Mouse (Mus musculus) liver, embryonic 12.5 days (tissue): ENCODE results near the gene Usp49. TPM values are rescaled to one million over a fixed set of nuclear protein-coding genes. Genes with fewer than 3 reads are reported as not detected.

Experiments used
- ATAC-seq: fragments of 200-750 bp; cut with Nextera tagmentation; 2 replicates; pipeline ENCODE4 v1.8.0; 2017; ENCODE audit warnings: moderate number of reproducible peaks, mild to moderate bottlenecking, moderate library complexity
- H3K27ac ChIP-seq: fragments of 300-500 bp; sonication (generic); 2 replicates; pipeline ENCODE4 v1.5.1; 2016; ENCODE audit warnings: mild to moderate bottlenecking
- H3K27me3 ChIP-seq: fragments of 300-500 bp; sonication (generic); replicated peaks from 2 replicates; pipeline ENCODE4 v1.6.1; 2016; ENCODE audit warnings: mild to moderate bottlenecking, moderate library complexity
- H3K36me3 ChIP-seq: fragments of 300-500 bp; sonication (generic); 2 replicates; pipeline ENCODE4 v1.6.1; 2016; ENCODE audit warnings: mild to moderate bottlenecking, moderate library complexity
- H3K4me1 ChIP-seq: fragments of 300-500 bp; sonication (generic); 2 replicates; pipeline ENCODE4 v1.6.1; 2016
- H3K4me2 ChIP-seq: fragments of 300-500 bp; sonication (generic); 2 replicates; pipeline ENCODE4 v1.6.1; 2016; ENCODE audit warnings: mild to moderate bottlenecking, moderate library complexity
- H3K4me3 ChIP-seq: fragments of 300-500 bp; sonication (generic); 2 replicates; pipeline ENCODE4 v1.5.1; 2016; ENCODE audit warnings: mild to moderate bottlenecking, moderate library complexity
- H3K9ac ChIP-seq: fragments of 300-500 bp; sonication (generic); 2 replicates; pipeline ENCODE4 v1.6.1; 2016; ENCODE audit warnings: mild to moderate bottlenecking, moderate library complexity
- H3K9me3 ChIP-seq: fragments of 300-500 bp; sonication (generic); replicated peaks from 2 replicates; pipeline ENCODE4 v1.6.1; 2016; ENCODE audit warnings: mild to moderate bottlenecking, moderate library complexity
- WGBS: fragments of 180-500 bp; shearing (Covaris S2); methylation state at CpG from one replicate; pipeline ENCODE4 v1.1.7; 2016; ENCODE audit not compliant: insufficient replicate concordance; 5-methylcytosine and 5-hydroxymethylcytosine counted together
- polyA plus RNA-seq: library from polyadenylated mRNA; unstranded; fragments of >200 nt; fragmentation: Nextera tagmentation; extraction: Ambion mirVana; gene quantifications from 2 replicates; pipeline ENCODE4 v1.2.1, GENCODE M21; 2016

Gene Usp49
- polyA plus RNA-seq, 1 experiment from 2014 or later = 6.2 TPM

DNA sequence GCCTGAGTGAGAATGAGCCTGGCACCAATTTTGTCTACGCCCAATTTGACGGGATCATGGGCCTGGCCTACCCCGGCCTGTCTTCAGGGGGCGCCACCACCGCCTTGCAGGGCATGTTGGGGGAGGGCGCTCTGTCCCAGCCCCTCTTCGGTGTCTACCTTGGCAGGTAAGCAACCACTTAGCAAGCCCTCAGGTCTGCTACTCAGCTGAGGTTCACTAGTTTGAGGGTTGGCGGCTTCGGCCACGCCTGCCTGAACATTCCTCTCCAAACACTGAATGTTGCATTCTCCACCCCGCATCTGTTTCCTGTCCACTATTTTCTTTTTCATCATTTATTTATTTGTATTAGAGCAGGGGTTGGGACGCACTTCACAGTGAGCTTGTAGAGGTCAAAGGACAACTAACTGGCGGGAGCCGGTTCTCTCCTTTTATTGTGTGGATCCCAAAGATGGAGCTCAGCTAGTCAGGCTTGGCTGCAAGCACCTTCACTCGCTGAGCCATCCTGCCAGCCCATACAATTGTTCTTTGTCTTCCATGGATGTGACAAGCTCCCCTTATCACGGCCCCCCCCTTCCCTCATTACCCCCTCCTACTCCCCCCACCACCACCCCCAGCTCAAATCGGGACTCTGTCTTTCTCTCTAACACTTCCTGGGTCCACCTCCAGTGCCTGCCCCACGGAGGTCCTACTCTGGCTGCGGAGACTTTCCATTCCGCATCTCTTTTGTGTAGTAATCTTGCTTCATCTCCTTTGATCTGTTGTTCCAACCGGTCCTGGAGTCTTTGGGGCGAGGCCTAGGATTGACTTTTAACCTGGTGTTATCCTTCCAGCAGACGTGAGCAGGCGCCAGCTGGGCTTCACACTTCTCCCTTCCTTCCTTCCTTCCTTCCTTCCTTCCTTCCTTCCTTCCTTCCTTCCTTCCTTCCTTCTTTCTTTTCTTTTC, 100.4 kb downstream of the Usp49 start:
- Histone ChIP-seq H3K27me3 (peaks cover 43% of the 10 kb centered on the region), H3K4me3 (no peak overlapping the region), H3K4me2 (no peak overlapping the region), H3K27ac (no peak overlapping the region), H3K9me3 (no peaks in the 10 kb centered on the region), H3K4me1 (0 out of 2 replicates have a peak, but pooled peaks cover 6% of the 10 kb centered on the region), H3K9ac (no peak overlapping the region), H3K36me3 (no peaks in the 10 kb centered on the region)
- WGBS = 51% methylated on average over 24 of the region's 24 CpGs
- no peak for ATAC-seq

DNA sequence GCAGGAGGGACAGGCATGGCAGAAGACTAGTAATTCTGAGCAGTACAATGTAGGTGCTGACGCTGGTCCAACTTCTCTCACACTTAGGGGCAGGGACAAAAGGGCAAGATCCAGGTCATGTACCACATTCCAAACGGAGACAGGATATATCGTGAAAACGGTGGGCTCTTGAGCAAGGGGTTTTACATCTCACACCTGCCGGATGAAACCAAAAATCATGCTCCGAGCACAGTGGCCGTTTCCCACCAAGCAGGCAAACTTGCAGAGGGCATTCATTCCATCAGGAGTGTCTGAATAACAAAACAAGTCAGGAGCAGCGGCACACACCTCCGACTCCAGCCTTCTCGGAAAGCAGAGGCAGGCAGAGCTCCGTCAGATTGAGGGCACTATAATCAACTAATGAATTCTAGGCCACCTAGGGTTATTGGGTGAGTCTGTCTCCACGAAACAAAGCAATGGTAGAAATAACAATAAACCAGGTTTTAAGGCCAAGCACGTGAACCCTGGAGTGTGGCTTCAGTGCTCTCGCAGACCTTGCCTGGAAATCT, 105.1 kb downstream of the Usp49 start:
- Histone ChIP-seq H3K4me1 (peaks cover 34% of the 10 kb centered on the region), H3K36me3 (no peaks in the 10 kb centered on the region), H3K9me3 (no peaks in the 10 kb centered on the region), H3K27ac (no peak overlapping the region), H3K4me3 (no peak overlapping the region), H3K27me3 (peaks cover 50% of the 10 kb centered on the region), H3K9ac (no peak overlapping the region), H3K4me2 (no peak overlapping the region)
- WGBS = 65% methylated on average over 14 of the region's 14 CpGs
- no peak for ATAC-seq

Other genes starting within 250 kb of the Usp49 start
- gene Guca1b, start 245.3 kb upstream of the Usp49 start, polyA plus RNA-seq = 0.48 and 0.56 TPM in 2 replicates
- 0.97 and 1.4 TPM in 2 replicates for gene Guca1a, start 230.1 kb upstream of the Usp49 start, polyA plus RNA-seq
- 0.10 and 0.31 TPM in 2 replicates for gene AI661453, start 194.1 kb upstream of the Usp49 start, polyA plus RNA-seq
- gene 1700001C19Rik, start 193.3 kb upstream of the Usp49 start, polyA plus RNA-seq = 0.62 and 0.66 TPM in 2 replicates
- gene Taf8, start 128.4 kb upstream of the Usp49 start, polyA plus RNA-seq = 17.6 and 18.0 TPM in 2 replicates
- 546 and 555 TPM in 2 replicates for gene Ccnd3, start 125.6 kb upstream of the Usp49 start, polyA plus RNA-seq
- gene Bysl, start 19.2 kb upstream of the Usp49 start, polyA plus RNA-seq = 34.6 and 35.2 TPM in 2 replicates
- 31.2 and 32.6 TPM in 2 replicates for gene Med20, start 19.1 kb upstream of the Usp49 start, polyA plus RNA-seq
- 2.3 and 2.7 TPM in 2 replicates for gene Gm20517, start 19.1 kb upstream of the Usp49 start, polyA plus RNA-seq
- 339 and 360 TPM in 2 replicates for gene Tomm6, start 57.7 kb downstream of the Usp49 start, polyA plus RNA-seq
- gene Frs3, start 58.3 kb downstream of the Usp49 start, polyA plus RNA-seq = 1.7 and 2.3 TPM in 2 replicates
- gene Gm21981, start 63.8 kb downstream of the Usp49 start, polyA plus RNA-seq = 0.06 and 0.07 TPM in 2 replicates
- gene Prickle4, start 64.0 kb downstream of the Usp49 start, polyA plus RNA-seq = not detected in 2 replicates
- not detected in 2 replicates for gene Pgc, start 96.2 kb downstream of the Usp49 start, polyA plus RNA-seq
- gene Tfeb, start 106.3 kb downstream of the Usp49 start, polyA plus RNA-seq = 5.6 and 5.8 TPM in 2 replicates
- 2.8 and 3.5 TPM in 2 replicates for gene Mdfi, start 204.0 kb downstream of the Usp49 start, polyA plus RNA-seq